Mouse (Mus musculus) stomach, postnatal 0 days (tissue): Measurements from ENCODE around the gene Hacd3. TPM values are rescaled to one million over a fixed set of nuclear protein-coding genes. Genes with fewer than 3 reads are reported as not detected.
A peak's percentile ranks its signal among the peaks of the same experiment; 100 is the strongest.

ENCODE experiments used
- ATAC-seq: fragments of 200-750 bp; cut with Nextera tagmentation; 2 replicates; pipeline ENCODE4 v1.8.0; 2017; ENCODE audit not compliant: low FRiP score, low TSS enrichment
- DNase-seq: peaks from one replicate; pipeline ENCODE4 v3.0.0-alpha.2; 2016; ENCODE audit warnings: low spot score
- H3K27ac ChIP-seq: fragments of 300-500 bp; sonication (generic); replicated peaks from 2 replicates; pipeline ENCODE4 v1.5.1; 2014; ENCODE audit warnings: mild to moderate bottlenecking, control low read depth
- H3K27me3 ChIP-seq: fragments of 300-500 bp; sonication (generic); 2 replicates; pipeline ENCODE4 v1.6.1; 2014; ENCODE audit warnings: low read length; ENCODE audit not compliant: control insufficient read depth, insufficient read depth
- H3K36me3 ChIP-seq: fragments of 300-500 bp; sonication (generic); 2 replicates; pipeline ENCODE4 v1.6.1; 2014; ENCODE audit warnings: low read length, mixed read lengths; ENCODE audit not compliant: control insufficient read depth, insufficient read depth
- H3K4me1 ChIP-seq: fragments of 300-500 bp; sonication (generic); replicated peaks from 2 replicates; pipeline ENCODE4 v1.6.1; 2014; ENCODE audit warnings: antibody characterized with exemption; ENCODE audit not compliant: control insufficient read depth, insufficient read depth
- H3K4me2 ChIP-seq: fragments of 300-500 bp; sonication (generic); replicated peaks from 2 replicates; pipeline ENCODE4 v1.6.1; 2014; ENCODE audit warnings: low read depth, mild to moderate bottlenecking, control low read depth, moderate library complexity
- H3K4me3 ChIP-seq: fragments of 300-500 bp; sonication (generic); 2 replicates; pipeline ENCODE4 v1.5.1; 2014; ENCODE audit warnings: low read depth, low read length, control low read depth
- H3K9ac ChIP-seq: fragments of 300-500 bp; sonication (generic); 2 replicates; pipeline ENCODE4 v1.6.1; 2014; ENCODE audit warnings: mild to moderate bottlenecking, low read length, control low read depth, mixed read lengths
- H3K9me3 ChIP-seq: fragments of 300-500 bp; sonication (generic); 2 replicates; pipeline ENCODE4 v1.6.1; 2016; ENCODE audit warnings: low read length; ENCODE audit not compliant: control insufficient read depth
- CTCF ChIP-seq: IDR thresholded peaks from 2 replicates; pipeline ENCODE4 v1.5.1; 2016; ENCODE audit warnings: antibody characterized with exemption, low read depth, mild to moderate bottlenecking, moderate library complexity
- EP300 ChIP-seq: optimal IDR thresholded peaks from 2 replicates; pipeline ENCODE3; 2016; ENCODE audit warnings: antibody characterized with exemption
- WGBS: fragments of 180-500 bp; shearing (Covaris S2); extraction: QIAGEN DNeasy Blood & Tissue Kit; methylation state at CpG from one replicate; pipeline ENCODE4 v1.1.7; 2014; 5-methylcytosine and 5-hydroxymethylcytosine counted together
- polyA plus RNA-seq: library from polyadenylated mRNA; unstranded; fragments of >200 nt; fragmentation: Nextera tagmentation; extraction: Ambion mirVana; gene quantifications from 2 replicates; pipeline ENCODE4 v1.2.1, GENCODE M21; 2015

Hacd3 gene
- polyA plus RNA-seq, 1 experiment from 2014 or later, result 110 TPM

DNA sequence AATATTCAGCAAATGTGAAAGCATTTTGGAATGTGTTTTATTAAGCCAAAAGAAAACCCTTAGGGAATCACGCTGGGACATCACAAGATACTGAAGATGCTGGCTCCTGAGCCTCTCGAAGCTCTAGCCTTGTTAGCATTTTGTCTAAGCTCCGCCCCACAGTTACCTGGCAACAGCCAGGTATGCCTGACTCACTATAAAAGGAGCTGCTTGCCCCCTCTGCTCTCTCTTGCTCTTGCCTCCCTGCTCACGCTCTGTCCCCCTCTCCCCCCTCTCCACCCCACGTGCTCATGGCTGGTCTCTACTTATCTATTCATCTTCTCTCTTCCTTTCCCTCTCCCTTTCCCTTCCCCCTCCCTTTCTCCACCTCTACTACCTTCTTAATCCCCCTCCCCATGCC lies 69.4 kb downstream of the Hacd3 start:
- no peak overlapping the region for H3K4me2 ChIP-seq
- no peaks in the 10 kb centered on the region for H3K36me3 ChIP-seq
- no peak for ATAC-seq
- DNase-seq, result no peak
- no peak overlapping the region for H3K27ac ChIP-seq
- no peaks in the 10 kb centered on the region for H3K4me1 ChIP-seq
- no peaks in the 10 kb centered on the region for H3K9me3 ChIP-seq
- no peak overlapping the region for H3K9ac ChIP-seq
- 0 out of 2 replicates have a peak, but pooled peaks cover 2% of the 10 kb centered on the region for H3K27me3 ChIP-seq
- WGBS, result 11% methylated on average over 5 of the region's 5 CpGs
- TF ChIP-seq EP300, result no peak
- TF ChIP-seq CTCF, result no peak
- H3K4me3 ChIP-seq, result no peak overlapping the region

DNA sequence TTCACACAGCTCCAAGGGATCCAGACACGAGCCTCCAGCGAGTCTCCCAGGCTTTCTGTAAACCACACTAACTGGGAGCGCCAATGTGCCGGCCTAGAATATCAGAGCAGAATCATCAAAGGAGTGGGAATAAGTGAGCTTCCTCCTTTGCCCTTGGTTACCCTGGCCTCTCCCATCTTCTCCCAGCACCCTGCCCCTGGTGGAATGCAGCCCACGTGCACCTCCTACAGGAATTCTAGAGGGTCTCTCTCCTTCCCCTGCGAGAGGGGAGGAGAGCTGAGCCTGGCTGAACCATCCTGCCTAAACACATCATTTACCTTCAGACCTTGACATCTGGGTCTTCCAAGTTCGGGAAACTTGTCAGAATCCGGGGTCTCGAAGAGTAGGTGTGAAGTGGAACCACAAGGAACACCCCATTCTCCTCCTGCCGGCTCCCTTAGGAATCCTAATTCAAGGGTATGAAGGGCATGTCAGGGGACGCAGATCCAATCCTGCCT lies 70.3 kb downstream of the Hacd3 start, which contains the start of gene Slc24a1:
Slc24a1 (minus strand) TSS at position 447 of the 497 bp plus-strand sequence.
- H3K9me3 ChIP-seq, result no peaks in the 10 kb centered on the region
- 35% methylated on average over 11 of the region's 11 CpGs for WGBS
- no peaks in the 10 kb centered on the region for H3K36me3 ChIP-seq
- no peak within 1 kb of the TSS for H3K4me3 ChIP-seq
- no peak for ATAC-seq
- TF ChIP-seq CTCF (no peak), EP300 (no peak)
- H3K9ac ChIP-seq, result no peak within 1 kb of the TSS
- no peak within 1 kb of the TSS for H3K27ac ChIP-seq
- H3K4me2 ChIP-seq, result no peak within 1 kb of the TSS
- no peak for DNase-seq
- H3K4me1 ChIP-seq, result no peaks in the 10 kb centered on the region
- 0 out of 2 replicates have a peak, but pooled peaks cover 2% of the 10 kb centered on the region for H3K27me3 ChIP-seq

DNA sequence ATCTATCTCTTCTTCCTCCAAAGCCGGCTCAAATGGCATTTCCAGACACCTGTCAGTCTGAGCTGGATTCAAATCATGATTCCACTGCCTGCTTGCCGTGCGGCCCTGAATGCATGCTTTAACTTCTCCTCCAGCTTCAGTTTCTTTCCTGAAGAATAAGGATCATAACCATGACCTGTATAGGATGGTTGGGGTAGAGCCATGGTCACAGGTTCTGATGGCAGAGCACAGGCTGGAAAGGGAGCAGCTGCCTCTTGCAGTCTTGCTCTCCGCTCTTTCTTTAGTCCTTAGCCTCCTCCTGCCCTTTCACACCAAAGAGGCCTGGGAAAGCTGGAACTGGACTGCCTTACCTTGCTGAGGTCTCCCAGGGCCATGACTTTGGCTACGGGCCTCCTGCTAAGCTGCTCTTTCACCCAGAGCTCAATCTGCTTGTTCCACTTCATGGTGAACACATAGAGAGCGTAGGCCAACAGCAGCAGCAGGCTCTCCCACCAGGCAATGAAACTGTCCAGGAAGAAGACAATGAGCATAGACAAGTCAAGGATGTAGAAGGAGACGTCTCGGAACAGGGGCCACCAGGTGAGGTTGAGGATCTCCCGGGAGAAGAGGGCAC lies 73.9 kb downstream of the Hacd3 start:
- DNase-seq, result no peak
- Histone ChIP-seq H3K27ac (no peak overlapping the region), H3K9ac (no peak overlapping the region), H3K27me3 (0 out of 2 replicates have a peak, but pooled peaks cover 2% of the 10 kb centered on the region), H3K4me2 (no peak overlapping the region), H3K4me1 (no peaks in the 10 kb centered on the region), H3K9me3 (no peaks in the 10 kb centered on the region), H3K36me3 (no peaks in the 10 kb centered on the region), H3K4me3 (no peak overlapping the region)
- TF ChIP-seq EP300 (no peak), CTCF (no peak)
- ATAC-seq, result no peak
- WGBS, result 85% methylated on average over 9 of the region's 9 CpGs

DNA sequence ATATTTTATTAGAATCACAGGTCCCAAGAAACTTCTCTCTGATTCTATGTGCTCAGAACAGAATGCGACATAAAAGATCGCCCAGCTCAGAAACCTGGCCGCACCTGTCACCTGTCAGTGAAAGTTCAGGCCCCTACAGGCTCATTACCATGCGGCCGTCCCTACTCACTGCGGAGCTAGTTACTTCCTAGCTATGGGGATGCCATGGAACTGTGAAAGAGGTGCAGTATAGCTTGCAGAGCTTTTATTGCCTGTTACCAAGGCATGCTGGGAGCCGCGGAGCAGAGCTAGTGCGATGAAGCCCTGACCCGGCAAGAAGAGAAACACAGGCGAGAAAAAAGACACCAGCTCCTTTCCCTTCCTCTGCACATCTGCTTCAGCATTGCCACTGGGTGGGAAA lies 77.5 kb downstream of the Hacd3 start:
- Histone ChIP-seq H3K4me1 (no peaks in the 10 kb centered on the region), H3K27ac (no peak overlapping the region), H3K27me3 (no peaks in the 10 kb centered on the region), H3K36me3 (no peaks in the 10 kb centered on the region), H3K9me3 (no peaks in the 10 kb centered on the region), H3K9ac (no peak overlapping the region), H3K4me3 (no peak overlapping the region), H3K4me2 (no peak overlapping the region)
- ATAC-seq (no peak), DNase-seq (no peak)
- no peak for TF ChIP-seq EP300
- TF ChIP-seq CTCF, result no peak
- WGBS, result 34% methylated on average over 11 of the region's 11 CpGs

DNA sequence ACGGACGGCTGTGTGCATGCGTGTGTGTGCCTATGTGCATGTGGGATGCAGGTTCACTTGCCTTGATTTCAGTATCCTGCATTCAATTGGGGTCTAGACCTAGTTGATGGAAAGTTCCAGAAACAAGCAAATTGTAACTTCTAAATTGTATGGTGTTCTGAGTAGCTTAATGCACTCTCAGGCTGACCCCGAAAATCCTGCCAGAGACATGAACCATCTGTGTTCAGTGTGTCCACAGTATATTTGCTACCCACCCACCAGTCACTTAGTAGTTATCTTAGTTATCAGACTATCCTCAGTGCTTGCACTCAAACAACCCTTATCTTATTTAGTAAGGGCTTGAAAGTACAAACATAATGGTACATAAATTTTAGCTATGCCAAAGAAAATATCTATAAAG lies 79.8 kb downstream of the Hacd3 start:
- no peak for ATAC-seq

DNA sequence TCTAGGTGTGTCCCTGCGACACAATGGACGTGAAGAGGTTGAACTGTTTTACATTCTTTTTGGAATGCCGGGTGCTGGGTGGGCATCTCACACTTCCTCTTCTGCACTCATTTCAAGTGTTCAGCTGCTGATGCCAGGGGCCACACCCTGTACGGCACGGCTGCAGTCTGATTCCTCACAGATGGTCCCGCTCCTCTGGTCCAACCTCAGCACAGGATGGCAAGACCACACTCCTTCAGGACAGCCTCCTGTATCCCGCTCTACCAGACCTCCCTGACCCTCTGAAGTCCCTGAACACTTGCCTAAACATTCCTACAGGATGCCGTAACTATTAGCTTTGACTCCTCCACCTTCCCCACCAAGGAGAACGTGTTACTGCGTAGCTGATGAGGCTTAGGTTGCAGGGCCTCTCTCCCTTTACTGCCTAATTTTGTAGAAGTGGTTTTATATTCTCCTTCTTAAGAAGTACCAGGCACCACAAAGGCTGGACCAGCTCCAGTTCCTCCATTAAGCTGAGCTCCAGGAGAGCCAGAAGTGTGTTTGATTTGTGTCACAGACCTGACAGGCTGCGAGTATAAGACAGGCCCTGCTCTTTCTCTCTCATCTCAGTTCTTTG lies 80.7 kb downstream of the Hacd3 start:
- Histone ChIP-seq H3K4me1 (no peaks in the 10 kb centered on the region), H3K9ac (no peak overlapping the region), H3K36me3 (no peaks in the 10 kb centered on the region), H3K4me2 (no peak overlapping the region), H3K4me3 (no peak overlapping the region), H3K9me3 (no peaks in the 10 kb centered on the region), H3K27me3 (no peaks in the 10 kb centered on the region), H3K27ac (peak overlapping the region; percentile 24)
- WGBS, result 45% methylated on average over 11 of the region's 11 CpGs
- TF ChIP-seq CTCF (no peak), EP300 (no peak)
- peak; percentile 36; the same call in 1 of the 2 replicates for ATAC-seq
- no peak for DNase-seq

More for the DNA sequence above, 79.8 kb downstream of the Hacd3 start:
- H3K9ac ChIP-seq, result no peak overlapping the region
- no peaks in the 10 kb centered on the region for H3K4me1 ChIP-seq
- TF ChIP-seq EP300 (no peak), CTCF (no peak)
- no peak overlapping the region for H3K27ac ChIP-seq
- H3K9me3 ChIP-seq, result no peaks in the 10 kb centered on the region
- 65% methylated on average over 4 of the region's 4 CpGs for WGBS
- H3K27me3 ChIP-seq, result no peaks in the 10 kb centered on the region
- DNase-seq, result no peak
- H3K4me3 ChIP-seq, result no peak overlapping the region
- H3K4me2 ChIP-seq, result no peak overlapping the region
- H3K36me3 ChIP-seq, result no peaks in the 10 kb centered on the region
